Mouse (Mus musculus) lung, embryonic 15.5 days (tissue): ENCODE results near the gene Atp6ap2. TPM values are rescaled to one million over a fixed set of nuclear protein-coding genes. Genes with fewer than 3 reads are reported as not detected.
"Not testable (repeated sequence)": the region's sequence is repeated elsewhere in the genome, so short reads cannot be mapped to it uniquely, and the experiment has no call there.

ENCODE experiments used
- ATAC-seq: fragments of 200-750 bp; cut with Nextera tagmentation; 2 replicates; pipeline ENCODE4 v1.8.0; 2017; ENCODE audit warnings: moderate number of reproducible peaks, borderline replicate concordance; ENCODE audit not compliant: low FRiP score, low TSS enrichment; ENCODE audit errors: extremely low read depth
- H3K27ac ChIP-seq: fragments of 300-500 bp; sonication (generic); 2 replicates; pipeline ENCODE4 v1.5.1; 2015; ENCODE audit warnings: moderate library complexity, mild to moderate bottlenecking, inconsistent platforms
- H3K27me3 ChIP-seq: fragments of 300-500 bp; sonication (generic); 2 replicates; pipeline ENCODE4 v1.6.1; 2015; ENCODE audit warnings: inconsistent platforms
- H3K36me3 ChIP-seq: fragments of 300-500 bp; sonication (generic); 2 replicates; pipeline ENCODE4 v1.6.1; 2015; ENCODE audit warnings: inconsistent platforms
- H3K4me1 ChIP-seq: fragments of 300-500 bp; sonication (generic); 2 replicates; pipeline ENCODE4 v1.6.1; 2015; ENCODE audit warnings: inconsistent platforms
- H3K4me2 ChIP-seq: fragments of 300-500 bp; sonication (generic); 2 replicates; pipeline ENCODE4 v1.6.1; 2015; ENCODE audit warnings: inconsistent platforms, mild to moderate bottlenecking, moderate library complexity
- H3K4me3 ChIP-seq: fragments of 300-500 bp; sonication (generic); 2 replicates; pipeline ENCODE4 v1.5.1; 2015; ENCODE audit warnings: mild to moderate bottlenecking, inconsistent platforms
- H3K9ac ChIP-seq: fragments of 300-500 bp; sonication (generic); 2 replicates; pipeline ENCODE4 v1.6.1; 2015; ENCODE audit warnings: inconsistent platforms
- H3K9me3 ChIP-seq: fragments of 300-500 bp; sonication (generic); 2 replicates; pipeline ENCODE4 v1.6.1; 2016; ENCODE audit warnings: inconsistent platforms
- WGBS: fragments of 180-500 bp; shearing (Covaris S2); methylation state at CpG from one replicate; pipeline ENCODE4 v1.1.7; 2015; 5-methylcytosine and 5-hydroxymethylcytosine counted together
- polyA plus RNA-seq: library from polyadenylated mRNA; unstranded; fragments of >200 nt; fragmentation: Nextera tagmentation; extraction: Ambion mirVana; gene quantifications from 2 replicates; pipeline ENCODE4 v1.2.1, GENCODE M21; 2015

The Atp6ap2 gene
- polyA plus RNA-seq, 1 experiment from 2014 or later: 92.9 TPM

- no peak overlapping the region for H3K27ac ChIP-seq
- H3K4me1 ChIP-seq: no peaks in the 10 kb centered on the region
- H3K36me3 ChIP-seq: no peaks in the 10 kb centered on the region
- no peaks in the 10 kb centered on the region for H3K27me3 ChIP-seq
- ATAC-seq: no peak
- no peak overlapping the region for H3K9ac ChIP-seq
- no peak overlapping the region for H3K4me2 ChIP-seq
- 69% methylated on average over 2 of the region's 2 CpGs for WGBS
- H3K4me3 ChIP-seq: no peak overlapping the region
- no peaks in the 10 kb centered on the region for H3K9me3 ChIP-seq
These were observed 23.6 kb downstream of the Atp6ap2 start for GRCm38 (mm10) chrX:12611211-12611610.

- H3K27ac ChIP-seq, H3K4me2 ChIP-seq, H3K9me3 ChIP-seq, H3K4me3 ChIP-seq, ATAC-seq, H3K4me1 ChIP-seq, H3K27me3 ChIP-seq, H3K9ac ChIP-seq, H3K36me3 ChIP-seq: not testable (repeated sequence)
- WGBS: 96% methylated on average over 1 of the region's 1 CpGs
These were observed 24.8 kb downstream of the Atp6ap2 start for GRCm38 (mm10) chrX:12612360-12612759.

- ATAC-seq: no peak
- Histone ChIP-seq H3K27ac (no peak overlapping the region), H3K36me3 (no peaks in the 10 kb centered on the region), H3K4me3 (no peak overlapping the region), H3K9ac (no peak overlapping the region), H3K27me3 (no peaks in the 10 kb centered on the region), H3K9me3 (no peaks in the 10 kb centered on the region), H3K4me1 (no peaks in the 10 kb centered on the region), H3K4me2 (no peak overlapping the region)
- WGBS: 84% methylated on average over 4 of the region's 4 CpGs
These were observed 37.5 kb downstream of the Atp6ap2 start for GRCm38 (mm10) chrX:12625131-12625530.

GRCm38 (mm10) chrX:12644976-12645375 lies 57.4 kb downstream of the Atp6ap2 start:
- ATAC-seq: no peak
- WGBS: 29% methylated on average over 2 of the region's 2 CpGs

GRCm38 (mm10) chrX:12645531-12646304 lies 58.1 kb downstream of the Atp6ap2 start:
- Histone ChIP-seq H3K4me1 (no peaks in the 10 kb centered on the region), H3K27me3 (no peaks in the 10 kb centered on the region), H3K27ac (no peak overlapping the region), H3K9me3 (no peaks in the 10 kb centered on the region), H3K9ac (no peak overlapping the region), H3K4me2 (no peak overlapping the region), H3K36me3 (no peaks in the 10 kb centered on the region), H3K4me3 (no peak overlapping the region)
- WGBS: 55% methylated on average over 12 of the region's 12 CpGs
- no peak for ATAC-seq

More at GRCm38 (mm10) chrX:12644976-12645375, 57.4 kb downstream of the Atp6ap2 start:
- Histone ChIP-seq H3K4me3 (no peak overlapping the region), H3K9ac (no peak overlapping the region), H3K36me3 (no peaks in the 10 kb centered on the region), H3K4me2 (no peak overlapping the region), H3K4me1 (no peaks in the 10 kb centered on the region), H3K27ac (no peak overlapping the region), H3K9me3 (no peaks in the 10 kb centered on the region), H3K27me3 (no peaks in the 10 kb centered on the region)

GRCm38 (mm10) chrX:12651906-12652305 lies 64.3 kb downstream of the Atp6ap2 start:
- Histone ChIP-seq H3K4me3 (no peak overlapping the region), H3K27me3 (no peaks in the 10 kb centered on the region), H3K4me2 (no peak overlapping the region), H3K9me3 (no peaks in the 10 kb centered on the region), H3K4me1 (no peaks in the 10 kb centered on the region), H3K9ac (no peak overlapping the region), H3K27ac (no peak overlapping the region), H3K36me3 (0 out of 2 replicates have a peak, but pooled peaks cover under 1% of the 10 kb centered on the region)
- 88% methylated on average over 16 of the region's 16 CpGs for WGBS
- no peak for ATAC-seq

GRCm38 (mm10) chrX:12653879-12654278 lies 66.3 kb downstream of the Atp6ap2 start:
- WGBS: 59% methylated on average over 2 of the region's 2 CpGs
- no peak for ATAC-seq
- H3K36me3 ChIP-seq: peaks cover 9% of the 10 kb centered on the region

More at GRCm38 (mm10) chrX:12653879-12654278, 66.3 kb downstream of the Atp6ap2 start:
- Histone ChIP-seq H3K4me1 (no peaks in the 10 kb centered on the region), H3K4me2 (no peak overlapping the region), H3K4me3 (no peak overlapping the region), H3K9me3 (no peaks in the 10 kb centered on the region), H3K9ac (no peak overlapping the region), H3K27me3 (no peaks in the 10 kb centered on the region), H3K27ac (no peak overlapping the region)

Other genes with a start within 250 kb of the Atp6ap2 start
- 39.7 and 42.6 TPM in 2 replicates for gene 1810030O07Rik, start 85.9 kb downstream of the Atp6ap2 start, polyA plus RNA-seq
- gene Med14, start 174.3 kb downstream of the Atp6ap2 start, polyA plus RNA-seq: 9.7 and 10.7 TPM in 2 replicates